Mouse (Mus musculus): ENCODE measurements around the gene Tlr13. TPM values are rescaled to one million over a fixed set of nuclear protein-coding genes. Genes with fewer than 3 reads are reported as not detected.

The Tlr13 gene
- polyA plus RNA-seq (2012; rRNA removed) = 1.3 TPM in 2 replicates

DNA sequence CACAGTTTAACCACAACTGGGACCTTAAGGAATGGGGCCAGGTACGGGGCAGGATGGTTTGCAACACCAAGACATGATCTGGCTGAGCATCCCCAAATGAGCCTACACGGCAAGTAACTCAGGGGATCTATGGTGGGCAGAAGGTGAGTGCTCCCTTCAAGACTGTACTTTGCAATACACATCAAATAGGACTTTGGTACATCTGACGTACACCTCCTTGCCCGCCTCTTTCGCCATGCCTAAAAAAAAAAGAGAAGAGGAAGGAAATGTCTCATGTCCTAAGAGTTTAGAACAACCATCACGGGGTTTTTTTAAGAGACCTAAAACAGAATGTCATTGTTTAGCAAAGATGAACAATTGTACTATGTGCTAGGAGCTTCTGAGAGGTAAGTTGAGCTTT is at the start of gene Tlr13:
Gene Tlr13, plus strand, starts transcription at position 269 of the 400 bp plus-strand sequence.
- DNase-seq (ENCODE audit: low spot score) = no peak

DNA sequence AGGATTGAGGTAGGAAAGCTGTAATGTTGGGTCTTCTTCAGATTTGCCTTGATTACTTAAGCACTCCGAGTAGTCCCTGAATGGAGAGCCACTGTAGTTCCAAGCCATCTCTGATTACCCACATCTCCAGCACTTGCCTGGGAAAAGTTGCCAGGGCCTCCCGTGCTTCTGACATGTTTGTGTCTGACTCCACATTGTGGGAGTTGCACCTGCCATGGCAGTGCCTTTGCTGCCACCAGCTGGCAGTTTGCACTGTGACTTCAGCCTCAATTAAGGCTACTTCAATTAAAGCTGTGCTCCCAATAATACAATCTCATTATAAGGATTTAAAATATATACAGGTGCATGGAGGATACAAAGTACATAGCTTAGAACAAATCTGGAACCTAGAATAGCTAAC is 37.5 kb upstream of the Tlr13 start:
- DNase-seq (ENCODE audit: low spot score) = no peak

- no peak for DNase-seq (ENCODE audit: low spot score)
Measured at GRCm38 (mm10) chrX:106113881-106114280, 29.1 kb upstream of the Tlr13 start.

DNA sequence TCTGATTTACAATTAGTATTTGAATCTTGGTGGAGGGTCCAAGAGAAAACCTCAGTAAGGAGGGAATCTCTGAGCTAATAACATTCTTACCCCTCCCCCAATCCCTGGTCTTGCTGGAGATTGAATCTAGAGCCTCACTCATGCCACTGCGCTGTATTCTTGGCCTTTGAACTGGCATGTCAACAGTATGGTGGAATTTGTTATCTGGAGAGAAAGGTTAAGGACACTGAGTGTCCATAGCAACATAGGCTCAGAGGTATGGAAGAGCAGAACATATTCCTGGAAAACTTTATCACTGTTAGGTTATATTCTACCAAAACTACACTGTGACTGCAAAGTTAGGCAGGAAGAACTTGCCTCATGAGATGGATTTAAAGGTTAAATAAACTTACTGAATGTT is 28.3 kb upstream of the Tlr13 start:
- no peak for DNase-seq (ENCODE audit: low spot score)

GRCm38 (mm10) chrX:106122823-106123222 is 20.2 kb upstream of the Tlr13 start:
- no peak for DNase-seq (ENCODE audit: low spot score)

GRCm38 (mm10) chrX:106128283-106128682 is 14.7 kb upstream of the Tlr13 start:
- DNase-seq (ENCODE audit: low spot score) = no peak

GRCm38 (mm10) chrX:106129877-106130276 is 13.1 kb upstream of the Tlr13 start:
- no peak for DNase-seq (ENCODE audit: low spot score)

- DNase-seq (ENCODE audit: low spot score) = no peak
Measured at GRCm38 (mm10) chrX:106134916-106135315, 8.1 kb upstream of the Tlr13 start.

- DNase-seq (ENCODE audit: low spot score) = no peak
Measured at GRCm38 (mm10) chrX:106135484-106135883, 7.5 kb upstream of the Tlr13 start.

GRCm38 (mm10) chrX:106135916-106136575 is 7.0 kb upstream of the Tlr13 start:
- no peak for DNase-seq (ENCODE audit: low spot score)

- no peak for DNase-seq (ENCODE audit: low spot score)
Measured at GRCm38 (mm10) chrX:106139309-106140070, 3.5 kb upstream of the Tlr13 start.

DNA sequence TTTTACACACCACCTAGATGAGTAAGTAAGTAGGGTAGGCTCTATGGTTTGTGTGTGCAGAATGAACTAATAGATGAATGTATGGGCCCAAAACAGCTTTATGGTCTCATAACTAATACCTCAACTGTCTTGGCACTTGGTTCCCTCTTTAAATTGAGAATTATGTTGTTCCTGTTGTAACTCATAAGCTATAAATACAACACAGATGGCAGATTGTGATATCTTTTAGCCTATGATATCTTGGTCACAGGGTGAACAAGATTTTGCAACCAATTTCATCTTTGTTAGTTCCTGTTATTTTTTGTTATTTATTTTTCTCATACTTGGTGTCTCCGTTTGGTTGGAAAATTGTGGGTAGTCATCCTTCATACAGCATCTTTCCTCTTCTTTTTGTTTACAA is 5.2 kb downstream of the Tlr13 start:
- no peak for DNase-seq (ENCODE audit: low spot score)

DNA sequence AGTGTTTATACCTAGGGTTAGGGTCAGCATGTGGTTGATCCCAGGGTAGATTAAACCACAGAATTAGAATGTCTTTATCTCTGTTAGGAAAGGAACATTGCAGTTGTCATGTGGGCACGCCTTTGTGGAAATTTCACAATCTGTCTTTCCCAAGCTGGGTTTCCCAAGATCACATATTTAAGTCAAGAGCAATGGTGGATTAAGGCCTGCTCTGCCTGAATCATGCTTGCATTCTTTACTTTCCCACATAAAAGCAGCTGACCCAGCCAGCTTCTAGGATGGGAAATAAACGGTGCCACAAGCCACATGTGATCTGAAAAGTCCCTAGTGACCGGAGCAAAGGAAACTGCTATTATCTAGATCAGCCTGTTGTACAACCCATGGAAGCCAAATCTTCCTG is 6.5 kb downstream of the Tlr13 start:
- no peak for DNase-seq (ENCODE audit: low spot score)

GRCm38 (mm10) chrX:106154180-106154586 is 11.2 kb downstream of the Tlr13 start:
- DNase-seq (ENCODE audit: low spot score) = no peak

GRCm38 (mm10) chrX:106155892-106156291 is 12.9 kb downstream of the Tlr13 start:
- no peak for DNase-seq (ENCODE audit: low spot score)

- DNase-seq (ENCODE audit: low spot score) = no peak
Measured at GRCm38 (mm10) chrX:106163995-106164394, 21.0 kb downstream of the Tlr13 start.

DNA sequence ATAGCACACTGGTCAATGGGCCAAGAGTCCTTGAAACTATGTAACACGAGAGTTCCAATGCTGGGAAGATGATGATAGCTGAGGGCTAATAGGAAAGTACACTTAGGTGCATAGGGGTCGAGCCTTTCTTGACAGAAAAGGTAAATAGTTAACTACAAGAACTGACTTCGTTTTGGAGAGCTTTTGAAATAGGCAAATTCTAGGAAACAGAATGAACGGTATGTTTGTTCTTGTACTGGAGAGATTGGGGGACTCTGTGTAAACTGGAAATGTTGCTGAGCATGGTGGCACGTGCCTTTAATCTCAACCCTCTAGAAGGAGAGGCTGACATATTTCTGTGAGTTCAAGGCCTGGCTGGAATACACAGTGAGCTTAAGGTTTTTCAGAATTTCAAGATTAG is 21.6 kb downstream of the Tlr13 start:
- no peak for DNase-seq (ENCODE audit: low spot score)

DNA sequence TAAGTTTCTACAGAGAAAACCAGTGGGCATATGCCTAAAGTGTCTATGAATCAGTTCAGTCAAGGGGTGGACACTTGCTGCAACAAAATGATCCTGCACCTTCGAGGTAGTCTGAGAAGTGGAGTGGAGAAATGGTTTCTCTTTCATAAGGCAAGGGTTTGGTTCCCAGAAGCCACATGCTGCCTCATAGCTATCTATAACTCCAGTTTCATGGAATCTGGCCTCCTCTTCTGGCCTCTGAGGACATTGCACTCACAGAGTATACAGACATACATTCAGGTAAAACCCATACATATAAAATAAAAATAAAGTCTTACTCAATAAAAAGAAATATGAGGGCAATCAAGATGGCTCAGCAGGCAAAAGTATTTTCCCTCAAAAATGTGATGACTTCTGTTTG is 22.1 kb downstream of the Tlr13 start:
- no peak for DNase-seq (ENCODE audit: low spot score)

GRCm38 (mm10) chrX:106171106-106171852 is 28.3 kb downstream of the Tlr13 start:
- peak; percentile 23 for DNase-seq (ENCODE audit: low spot score)

DNA sequence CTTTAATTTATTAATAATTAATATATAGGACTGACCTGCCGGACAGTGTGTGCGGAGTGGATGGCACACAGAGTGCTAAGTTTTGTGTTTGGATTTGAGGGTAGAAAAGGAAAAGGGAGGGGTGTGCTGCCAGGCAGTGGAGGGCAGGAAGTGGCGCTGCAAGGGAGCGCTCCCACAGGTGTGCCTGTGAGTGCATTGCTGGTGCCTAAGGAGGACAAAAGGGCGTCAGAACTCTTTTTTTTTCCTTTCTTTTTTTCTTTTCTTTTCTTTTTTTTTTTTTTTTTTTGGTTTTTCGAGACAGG is 28.8 kb downstream of the Tlr13 start:
- DNase-seq (ENCODE audit: low spot score) = no peak

GRCm38 (mm10) chrX:106176331-106176730 is 33.3 kb downstream of the Tlr13 start:
- DNase-seq (ENCODE audit: low spot score) = no peak

GRCm38 (mm10) chrX:106184279-106184678 is 41.3 kb downstream of the Tlr13 start:
- DNase-seq (ENCODE audit: low spot score) = no peak

DNA sequence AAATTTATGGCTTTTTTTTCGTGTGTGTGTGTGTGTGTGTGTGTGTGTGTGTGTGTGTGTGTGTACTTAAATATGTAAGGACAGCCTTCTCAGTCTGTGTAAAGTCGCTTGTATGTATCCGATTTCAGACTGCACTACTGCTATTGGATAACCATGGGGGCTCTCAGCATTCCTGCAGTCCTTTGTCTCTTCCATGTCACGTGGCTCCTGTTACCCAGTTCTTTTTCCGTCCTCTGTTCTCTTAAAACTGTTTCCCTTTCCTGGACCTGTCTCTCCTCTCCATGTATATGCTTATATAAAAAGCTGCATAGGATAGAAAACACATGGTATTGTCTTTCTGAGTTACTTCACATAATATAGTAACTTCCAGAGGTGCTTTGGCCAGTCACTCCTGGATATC is 42.7 kb downstream of the Tlr13 start:
- no peak for DNase-seq (ENCODE audit: low spot score)
